Mouse (Mus musculus) myocyte (in vitro differentiated cells): ENCODE results near the gene Cldn18. TPM values are rescaled to one million over a fixed set of nuclear protein-coding genes. Genes with fewer than 3 reads are reported as not detected.

ENCODE experiments used
- H3K27me3 ChIP-seq: one replicate; pipeline ENCODE4 v1.6.1; 2011; ENCODE audit not compliant: control insufficient read depth, insufficient read depth, insufficient read length
- H3K36me3 ChIP-seq: one replicate; pipeline ENCODE4 v1.6.1; 2011; ENCODE audit not compliant: control insufficient read depth, insufficient read depth
- H3K4me2 ChIP-seq: one replicate; pipeline ENCODE4 v1.6.1; 2011; ENCODE audit warnings: low read depth, control low read depth
- H3K4me3 ChIP-seq: one replicate; pipeline ENCODE4 v1.5.1; 2011; ENCODE audit warnings: mild to moderate bottlenecking, control low read depth, moderate library complexity
- H3K79me2 ChIP-seq: one replicate; pipeline ENCODE4 v1.6.1; 2011; ENCODE audit not compliant: control insufficient read depth, insufficient read depth
- H3ac ChIP-seq: one replicate; pipeline ENCODE4 v1.6.1; 2011; ENCODE audit not compliant: control insufficient read depth, insufficient read length
- CEBPB ChIP-seq: IDR thresholded peaks from 2 replicates; pipeline ENCODE4 v1.6.1; 2011; ENCODE audit warnings: mild to moderate bottlenecking, moderate library complexity; ENCODE audit not compliant: poor library complexity, insufficient read depth, severe bottlenecking
- MAX ChIP-seq: IDR thresholded peaks from one replicate; pipeline ENCODE4 v1.6.1; 2011; ENCODE audit warnings: low read depth, mild to moderate bottlenecking, control low read depth
- MYOD1 ChIP-seq, 3 experiments: IDR thresholded peaks; one replicate each; pipeline ENCODE4 v1.6.1; 2011; ENCODE audit warnings: control low read depth in 2 of 3, low read depth in 2 of 3, mild to moderate bottlenecking in 2 of 3, moderate library complexity in 1 of 3; ENCODE audit not compliant: insufficient read length in 2 of 3, control insufficient read depth in 1 of 3
- MYOG ChIP-seq, 3 experiments: IDR thresholded peaks; one replicate each; pipeline ENCODE4 v1.6.1; 2011; ENCODE audit warnings: control low read depth in 2 of 3, low read depth in 2 of 3, mild to moderate bottlenecking in 2 of 3; ENCODE audit not compliant: insufficient read length in 2 of 3, control insufficient read depth in 1 of 3, insufficient read depth in 1 of 3
- POLR2A ChIP-seq: IDR thresholded peaks from one replicate; pipeline ENCODE4 v1.6.1; 2011; ENCODE audit warnings: low read depth, mild to moderate bottlenecking, control low read depth, moderate library complexity; ENCODE audit not compliant: insufficient read length
- POLR2AphosphoS2 ChIP-seq: IDR thresholded peaks from one replicate; pipeline ENCODE4 v1.6.1; 2011; ENCODE audit warnings: low read depth, control low read depth; ENCODE audit not compliant: insufficient read length
- REST ChIP-seq: IDR thresholded peaks from one replicate; pipeline ENCODE4 v1.6.1; 2011; ENCODE audit warnings: mild to moderate bottlenecking, control low read depth, moderate library complexity; ENCODE audit not compliant: insufficient read depth, insufficient read length
- SRF ChIP-seq: IDR thresholded peaks from one replicate; pipeline ENCODE4 v1.6.1; 2011; ENCODE audit warnings: low read depth; ENCODE audit not compliant: control insufficient read depth, insufficient read length
- TCF12 ChIP-seq: IDR thresholded peaks from one replicate; pipeline ENCODE4 v1.6.1; 2011; ENCODE audit warnings: mild to moderate bottlenecking, control low read depth; ENCODE audit not compliant: poor library complexity, insufficient read depth, severe bottlenecking
- TCF3 ChIP-seq: IDR thresholded peaks from one replicate; pipeline ENCODE4 v1.6.1; 2011; ENCODE audit warnings: low read depth, control low read depth; ENCODE audit not compliant: insufficient read length
- USF1 ChIP-seq: IDR thresholded peaks from one replicate; pipeline ENCODE4 v1.6.1; 2011; ENCODE audit warnings: low read depth, mild to moderate bottlenecking, control low read depth, moderate library complexity
- polyA plus RNA-seq: library from polyadenylated mRNA; unstranded; fragments of >200 nt; fragmentation: generic; extraction: Trizol; gene quantifications from one replicate; pipeline ENCODE4 v1.2.1, GENCODE M21; 2012; ENCODE audit warnings: missing spikeins

Cldn18 gene
- polyA plus RNA-seq, 1 experiment = not detected

- no peak overlapping the region for H3K4me3 ChIP-seq
- peaks cover 15% of the 10 kb centered on the region for H3K36me3 ChIP-seq
- H3K79me2 ChIP-seq = no peaks in the 10 kb centered on the region
- H3ac ChIP-seq = no peak overlapping the region
- no peaks in the 10 kb centered on the region for H3K27me3 ChIP-seq
- no peak for TF ChIP-seq POLR2A
- no peak for TF ChIP-seq TCF12
- TF ChIP-seq USF1 = no peak
- no peak for TF ChIP-seq POLR2AphosphoS2
- TF ChIP-seq TCF3 = no peak
- no peak for TF ChIP-seq MYOD1 (IDR thresholded peaks at IDR 0.05; ENCODE audit: control insufficient read depth in 1 of 3, insufficient read length in 2 of 3, low read depth in 2 of 3)
- no peak for TF ChIP-seq MYOG (IDR thresholded peaks at IDR 0.05; ENCODE audit: control insufficient read depth in 1 of 3, insufficient read depth in 1 of 3, insufficient read length in 2 of 3, low read depth in 2 of 3)
- TF ChIP-seq CEBPB = no peak
- TF ChIP-seq MAX = no peak
- H3K4me2 ChIP-seq = no peak overlapping the region
Measured at GRCm38 (mm10) chr9:99645416-99645815, 71.7 kb downstream of the Cldn18 start.

GRCm38 (mm10) chr9:99639957-99640356, 77.1 kb downstream of the Cldn18 start:
- H3K4me2 ChIP-seq = no peak overlapping the region
- no peaks in the 10 kb centered on the region for H3K79me2 ChIP-seq
- TF ChIP-seq MYOG (IDR thresholded peaks at IDR 0.05; ENCODE audit: control insufficient read depth in 1 of 3, insufficient read depth in 1 of 3, insufficient read length in 2 of 3, low read depth in 2 of 3) (no peak), POLR2AphosphoS2 (no peak), MAX (no peak), MYOD1 (IDR thresholded peaks at IDR 0.05; ENCODE audit: control insufficient read depth in 1 of 3, insufficient read length in 2 of 3, low read depth in 2 of 3) (no peak), POLR2A (no peak), TCF3 (no peak), USF1 (no peak), REST (no peak), SRF (no peak), CEBPB (no peak)
- H3K27me3 ChIP-seq = no peaks in the 10 kb centered on the region
- H3ac ChIP-seq = no peak overlapping the region
- no peak overlapping the region for H3K4me3 ChIP-seq
- peaks cover 20% of the 10 kb centered on the region for H3K36me3 ChIP-seq

Other genes starting within 250 kb of the Cldn18 start
- 10.4 TPM for gene Armc8, start 148.4 kb downstream of the Cldn18 start, polyA plus RNA-seq
- gene Dbr1, start 141.5 kb downstream of the Cldn18 start, polyA plus RNA-seq = 7.5 TPM
- not detected for gene A4gnt, start 104.8 kb downstream of the Cldn18 start, polyA plus RNA-seq
- gene Dzip1l, start 87.8 kb downstream of the Cldn18 start, polyA plus RNA-seq = 6.5 TPM
- not detected for gene Sox14, start 158.9 kb upstream of the Cldn18 start, polyA plus RNA-seq